Mouse (Mus musculus) heart, embryonic 14.5 days (tissue): ENCODE measurements around the gene Pld4. TPM values are rescaled to one million over a fixed set of nuclear protein-coding genes. Genes with fewer than 3 reads are reported as not detected.

Experiments used
- ATAC-seq: fragments of 200-750 bp; cut with Nextera tagmentation; 2 replicates; pipeline ENCODE4 v1.8.0; 2017; ENCODE audit warnings: low read depth, moderate TSS enrichment; ENCODE audit not compliant: insufficient number of reproducible peaks, insufficient read depth, low FRiP score
- H3K27ac ChIP-seq, 2 experiments: fragments of 200-500 bp in 1 of 2; fragments of 300-500 bp in 1 of 2; sonication (generic) in 1 of 2; replicated peaks in 1 of 2; 2 replicates each; pipeline ENCODE4 v1.5.1; 2012 to 2014; ENCODE audit warnings: low read depth in 2 of 2, low read length in 2 of 2, control low read depth in 1 of 2, mild to moderate bottlenecking in 1 of 2, mixed read lengths in 1 of 2; ENCODE audit not compliant: control insufficient read depth in 1 of 2, insufficient read depth in 1 of 2
- H3K27me3 ChIP-seq: fragments of 300-500 bp; sonication (generic); 2 replicates; pipeline ENCODE4 v1.6.1; 2014; ENCODE audit warnings: mild to moderate bottlenecking, low read length, control low read depth; ENCODE audit not compliant: control insufficient read depth, insufficient read depth
- H3K36me3 ChIP-seq: fragments of 300-500 bp; sonication (generic); 2 replicates; pipeline ENCODE4 v1.6.1; 2014; ENCODE audit warnings: mild to moderate bottlenecking, control low read depth, low read length, mixed read lengths; ENCODE audit not compliant: control insufficient read depth, insufficient read depth
- H3K4me1 ChIP-seq, 2 experiments: fragments of 200-500 bp in 1 of 2; fragments of 300-500 bp in 1 of 2; sonication (generic) in 1 of 2; 2 replicates each; pipeline ENCODE4 v1.6.1; 2012 to 2014; ENCODE audit warnings: low read length in 2 of 2, control low read depth in 1 of 2, mixed read lengths in 1 of 2; ENCODE audit not compliant: control insufficient read depth in 2 of 2, insufficient read depth in 2 of 2
- H3K4me2 ChIP-seq: fragments of 300-500 bp; sonication (generic); 2 replicates; pipeline ENCODE4 v1.6.1; 2014; ENCODE audit warnings: mild to moderate bottlenecking, low read length
- H3K4me3 ChIP-seq, 2 experiments: fragments of 200-500 bp in 1 of 2; fragments of 300-500 bp in 1 of 2; sonication (generic) in 1 of 2; 2 replicates each; pipeline ENCODE4 v1.5.1; 2012 to 2014; ENCODE audit warnings: low read length in 2 of 2, mild to moderate bottlenecking in 2 of 2, control low read depth in 1 of 2, low read depth in 1 of 2, moderate library complexity in 1 of 2; ENCODE audit not compliant: control insufficient read depth in 1 of 2, insufficient read depth in 1 of 2
- H3K9ac ChIP-seq: fragments of 300-500 bp; sonication (generic); 2 replicates; pipeline ENCODE4 v1.6.1; 2014; ENCODE audit warnings: mild to moderate bottlenecking, low read length
- H3K9me3 ChIP-seq: fragments of 300-500 bp; sonication (generic); 2 replicates; pipeline ENCODE4 v1.6.1; 2016; ENCODE audit warnings: low read length, control low read depth; ENCODE audit not compliant: control insufficient read depth
- WGBS: fragments of 180-500 bp; shearing (Covaris S2); extraction: QIAGEN DNeasy Blood & Tissue Kit; methylation state at CpG from one replicate; pipeline ENCODE4 v1.1.7; 2014; 5-methylcytosine and 5-hydroxymethylcytosine counted together
- polyA plus RNA-seq: library from polyadenylated mRNA; unstranded; fragments of >200 nt; fragmentation: Nextera tagmentation; extraction: Ambion mirVana; gene quantifications from 2 replicates; pipeline ENCODE4 v1.2.1, GENCODE M21; 2014

The Pld4 gene
- polyA plus RNA-seq, 1 experiment from 2014 or later = 6.8 TPM

- Histone ChIP-seq H3K4me2 (no peak overlapping the region), H3K4me3 (no peak overlapping the region), H3K9me3 (no peaks in the 10 kb centered on the region), H3K36me3 (no peaks in the 10 kb centered on the region), H3K4me1 (no peaks in the 10 kb centered on the region; a peak in 1 of 4 replicates), H3K27ac (no peak overlapping the region), H3K9ac (no peak overlapping the region), H3K27me3 (no peaks in the 10 kb centered on the region)
- ATAC-seq = no peak
- WGBS = 85% methylated on average over 4 of the region's 4 CpGs
Measured at GRCm38 (mm10) chr12:112761411-112761810, 956 bp downstream of the Pld4 start.

GRCm38 (mm10) chr12:112762018-112762417 is 1.6 kb downstream of the Pld4 start:
- no peaks in the 10 kb centered on the region for H3K9me3 ChIP-seq
- no peak overlapping the region for H3K4me2 ChIP-seq
- ATAC-seq = no peak
- H3K27me3 ChIP-seq = no peaks in the 10 kb centered on the region
- H3K4me1 ChIP-seq = no peaks in the 10 kb centered on the region; a peak in 1 of 4 replicates
- 73% methylated on average over 3 of the region's 3 CpGs for WGBS
- H3K9ac ChIP-seq = no peak overlapping the region
- no peak overlapping the region for H3K27ac ChIP-seq
- H3K36me3 ChIP-seq = no peaks in the 10 kb centered on the region
- H3K4me3 ChIP-seq = no peak overlapping the region

- Histone ChIP-seq H3K9me3 (no peaks in the 10 kb centered on the region), H3K27me3 (no peaks in the 10 kb centered on the region), H3K36me3 (no peaks in the 10 kb centered on the region), H3K4me2 (no peak overlapping the region), H3K4me3 (no peak overlapping the region), H3K27ac (no peak overlapping the region), H3K9ac (no peak overlapping the region), H3K4me1 (no peaks in the 10 kb centered on the region; a peak in 1 of 4 replicates)
- ATAC-seq = no peak
- 81% methylated on average over 4 of the region's 4 CpGs for WGBS
Measured at GRCm38 (mm10) chr12:112763176-112763575, 2.7 kb downstream of the Pld4 start.

- H3K9me3 ChIP-seq = no peaks in the 10 kb centered on the region
- H3K4me2 ChIP-seq = no peak overlapping the region
- no peak overlapping the region for H3K9ac ChIP-seq
- H3K4me1 ChIP-seq = no peaks in the 10 kb centered on the region; a peak in 1 of 4 replicates
- H3K4me3 ChIP-seq = no peak overlapping the region
- 56% methylated on average over 5 of the region's 5 CpGs for WGBS
- no peaks in the 10 kb centered on the region for H3K27me3 ChIP-seq
- no peak for ATAC-seq
- no peaks in the 10 kb centered on the region for H3K36me3 ChIP-seq
- H3K27ac ChIP-seq = no peak overlapping the region
Measured at GRCm38 (mm10) chr12:112764141-112764540, 3.7 kb downstream of the Pld4 start.

GRCm38 (mm10) chr12:112764991-112765390 is 4.5 kb downstream of the Pld4 start:
- no peaks in the 10 kb centered on the region; a peak in 1 of 4 replicates for H3K4me1 ChIP-seq
- whole genome bisulfite sequencing = 83% methylated on average over 7 of the region's 7 CpGs

GRCm38 (mm10) chr12:112766586-112766985 is 6.1 kb downstream of the Pld4 start:
- 90% methylated on average over 7 of the region's 7 CpGs for WGBS
- no peak overlapping the region for H3K4me2 ChIP-seq
- no peaks in the 10 kb centered on the region for H3K27me3 ChIP-seq
- H3K4me1 ChIP-seq = no peaks in the 10 kb centered on the region; a peak in 1 of 4 replicates
- no peaks in the 10 kb centered on the region for H3K9me3 ChIP-seq
- no peaks in the 10 kb centered on the region for H3K36me3 ChIP-seq
- ATAC-seq = no peak
- H3K27ac ChIP-seq = no peak overlapping the region
- H3K4me3 ChIP-seq = no peak overlapping the region
- no peak overlapping the region for H3K9ac ChIP-seq

More at GRCm38 (mm10) chr12:112764991-112765390, 4.5 kb downstream of the Pld4 start:
- Histone ChIP-seq H3K4me3 (no peak overlapping the region), H3K36me3 (no peaks in the 10 kb centered on the region), H3K4me2 (no peak overlapping the region), H3K9me3 (no peaks in the 10 kb centered on the region), H3K27ac (no peak overlapping the region), H3K9ac (no peak overlapping the region), H3K27me3 (no peaks in the 10 kb centered on the region)
- no peak for ATAC-seq

- 89% methylated on average over 16 of the region's 16 CpGs for WGBS
- Histone ChIP-seq H3K36me3 (no peaks in the 10 kb centered on the region), H3K27me3 (no peaks in the 10 kb centered on the region), H3K4me3 (no peak overlapping the region), H3K9ac (no peak overlapping the region), H3K27ac (no peak overlapping the region), H3K4me2 (no peak overlapping the region), H3K4me1 (no peaks in the 10 kb centered on the region; a peak in 1 of 4 replicates), H3K9me3 (no peaks in the 10 kb centered on the region)
- no peak for ATAC-seq
Measured at GRCm38 (mm10) chr12:112767036-112767890, 6.8 kb downstream of the Pld4 start.
